Mouse (Mus musculus) limb, embryonic 11.5 days (tissue): ENCODE data around the gene Gpr158. TPM values are rescaled to one million over a fixed set of nuclear protein-coding genes. Genes with fewer than 3 reads are reported as not detected.
"Not testable (repeated sequence)": the region's sequence is repeated elsewhere in the genome, so short reads cannot be mapped to it uniquely, and the experiment has no call there.

Experiments used
- ATAC-seq: fragments of 200-750 bp; cut with Nextera tagmentation; 2 replicates; pipeline ENCODE4 v1.8.0; 2017; ENCODE audit warnings: low read depth; ENCODE audit not compliant: insufficient number of reproducible peaks, low FRiP score, low TSS enrichment
- DNase-seq: peaks from one replicate; pipeline ENCODE4 v3.0.0-alpha.2; 2015; ENCODE audit warnings: low spot score
- H3K27ac ChIP-seq: fragments of 300-500 bp; sonication (generic); replicated peaks from 2 replicates; pipeline ENCODE4 v1.5.1; 2014; ENCODE audit warnings: low read depth, mild to moderate bottlenecking, low read length
- H3K27me3 ChIP-seq: fragments of 300-500 bp; sonication (generic); 2 replicates; pipeline ENCODE4 v1.6.1; 2014; ENCODE audit warnings: mild to moderate bottlenecking, low read length, mixed read lengths; ENCODE audit not compliant: control insufficient read depth, insufficient read depth
- H3K36me3 ChIP-seq: fragments of 300-500 bp; sonication (generic); 2 replicates; pipeline ENCODE4 v1.6.1; 2014; ENCODE audit warnings: mild to moderate bottlenecking, low read length, moderate library complexity, mixed read lengths; ENCODE audit not compliant: control insufficient read depth, insufficient read depth
- H3K4me1 ChIP-seq: fragments of 300-500 bp; sonication (generic); 2 replicates; pipeline ENCODE4 v1.6.1; 2014; ENCODE audit warnings: low read length, mixed read lengths; ENCODE audit not compliant: control insufficient read depth, insufficient read depth
- H3K4me2 ChIP-seq: fragments of 300-500 bp; sonication (generic); 2 replicates; pipeline ENCODE4 v1.6.1; 2014; ENCODE audit warnings: low read depth, mild to moderate bottlenecking, moderate library complexity; ENCODE audit not compliant: severe bottlenecking
- H3K4me3 ChIP-seq: fragments of 300-500 bp; sonication (generic); 2 replicates; pipeline ENCODE4 v1.5.1; 2014; ENCODE audit warnings: low read depth, low read length
- H3K9ac ChIP-seq: fragments of 300-500 bp; sonication (generic); 2 replicates; pipeline ENCODE4 v1.6.1; 2014; ENCODE audit warnings: mild to moderate bottlenecking, low read length
- H3K9me3 ChIP-seq: fragments of 300-500 bp; sonication (generic); 2 replicates; pipeline ENCODE4 v1.6.1; 2016; ENCODE audit warnings: low read length; ENCODE audit not compliant: control insufficient read depth
- WGBS: fragments of 180-500 bp; shearing (Covaris S2); extraction: QIAGEN DNeasy Blood & Tissue Kit; methylation state at CpG from one replicate; pipeline ENCODE4 v1.1.7; 2014; 5-methylcytosine and 5-hydroxymethylcytosine counted together
- polyA plus RNA-seq: library from polyadenylated mRNA; unstranded; fragments of >200 nt; fragmentation: Nextera tagmentation; extraction: Ambion mirVana; gene quantifications from 2 replicates; pipeline ENCODE4 v1.2.1, GENCODE M21; 2014

The Gpr158 gene
- polyA plus RNA-seq, 1 experiment from 2014 or later = not detected

DNA sequence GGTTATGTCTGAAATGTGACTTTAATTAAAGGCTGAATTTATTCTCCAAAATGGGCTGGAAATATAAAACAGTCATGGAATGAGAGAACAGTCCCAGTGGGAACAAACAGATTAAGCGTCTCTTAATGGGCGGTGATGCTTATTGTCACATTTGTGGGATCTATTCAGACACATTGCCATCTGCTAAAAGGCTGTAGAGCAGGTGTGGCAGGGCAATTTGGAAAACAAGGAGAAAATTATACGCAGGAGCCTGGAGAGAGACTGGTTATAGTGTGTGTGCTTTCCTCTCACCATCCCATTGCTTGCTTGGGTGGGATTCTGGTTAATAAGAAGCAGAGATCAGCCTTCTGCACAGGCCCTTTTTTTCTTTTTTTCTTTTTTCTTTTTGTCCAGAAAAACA lies 32.3 kb downstream of the Gpr158 start:
- DNase-seq = no peak
- H3K4me1 ChIP-seq = no peaks in the 10 kb centered on the region
- no peak for ATAC-seq
- H3K9ac ChIP-seq = no peak overlapping the region
- H3K9me3 ChIP-seq = no peaks in the 10 kb centered on the region
- 43% methylated on average over 3 of the region's 3 CpGs for WGBS
- H3K36me3 ChIP-seq = no peaks in the 10 kb centered on the region
- H3K4me2 ChIP-seq = no peak overlapping the region
- no peaks in the 10 kb centered on the region for H3K27me3 ChIP-seq
- H3K4me3 ChIP-seq = no peak overlapping the region
- no peak overlapping the region for H3K27ac ChIP-seq

DNA sequence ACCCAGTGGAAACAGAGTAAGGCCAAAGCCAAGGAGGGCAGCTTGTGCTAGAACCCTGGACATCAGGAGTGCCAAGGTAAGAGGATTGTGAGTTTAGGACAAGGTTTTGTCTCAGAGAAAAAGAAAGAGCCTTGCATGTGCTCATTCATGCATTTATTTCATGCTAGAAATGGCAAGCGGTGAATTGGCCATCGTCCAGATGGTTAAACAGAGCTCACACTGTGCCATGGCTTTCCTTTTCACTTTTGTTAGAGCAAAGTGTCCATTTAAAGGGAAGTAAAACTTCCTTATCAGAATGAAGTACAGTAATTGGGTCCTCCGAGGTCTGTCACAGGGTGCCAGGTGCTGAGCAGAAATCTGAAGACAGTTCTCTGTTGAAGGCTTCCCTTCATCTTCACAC lies 38.3 kb downstream of the Gpr158 start:
- WGBS = 91% methylated on average over 3 of the region's 3 CpGs
- H3K9me3 ChIP-seq = no peaks in the 10 kb centered on the region

DNA sequence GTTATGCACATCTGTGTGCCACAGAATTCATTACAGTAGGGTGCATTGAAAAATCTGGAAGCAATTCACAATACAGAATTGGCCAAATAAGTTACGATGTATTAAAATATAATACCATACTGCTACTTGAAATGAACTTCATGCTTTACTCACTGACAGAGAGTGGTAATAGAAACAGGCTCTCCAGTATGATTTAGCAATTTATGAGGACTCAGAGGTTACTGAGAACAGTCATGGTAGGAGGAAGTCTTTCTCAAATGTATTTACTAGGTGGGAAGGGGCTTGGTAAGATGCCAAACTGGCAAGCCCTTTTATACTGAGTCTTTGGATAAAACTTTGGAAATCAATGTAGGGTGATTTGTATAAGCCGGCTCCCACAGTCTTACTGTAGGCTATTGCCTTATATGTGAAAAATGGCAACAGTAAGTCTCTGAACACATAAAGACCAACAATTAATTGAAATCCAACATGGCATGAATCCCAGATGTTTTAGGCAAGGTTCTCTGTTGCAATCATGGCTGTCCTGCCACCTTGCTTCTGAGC lies 40.2 kb downstream of the Gpr158 start:
- ATAC-seq (no peak), DNase-seq (no peak)
- WGBS = 94% methylated on average over 2 of the region's 2 CpGs
- H3K9ac ChIP-seq = no peak overlapping the region
- no peaks in the 10 kb centered on the region for H3K36me3 ChIP-seq
- no peak overlapping the region for H3K27ac ChIP-seq
- no peak overlapping the region for H3K4me2 ChIP-seq
- H3K9me3 ChIP-seq = no peaks in the 10 kb centered on the region
- H3K27me3 ChIP-seq = no peaks in the 10 kb centered on the region
- no peaks in the 10 kb centered on the region for H3K4me1 ChIP-seq
- no peak overlapping the region for H3K4me3 ChIP-seq

More for the DNA sequence above, 38.3 kb downstream of the Gpr158 start:
- H3K36me3 ChIP-seq = no peaks in the 10 kb centered on the region
- no peak overlapping the region for H3K27ac ChIP-seq
- DNase-seq (no peak), ATAC-seq (no peak)
- H3K4me2 ChIP-seq = no peak overlapping the region
- no peaks in the 10 kb centered on the region for H3K4me1 ChIP-seq
- H3K9ac ChIP-seq = no peak overlapping the region
- H3K4me3 ChIP-seq = no peak overlapping the region
- H3K27me3 ChIP-seq = no peaks in the 10 kb centered on the region

DNA sequence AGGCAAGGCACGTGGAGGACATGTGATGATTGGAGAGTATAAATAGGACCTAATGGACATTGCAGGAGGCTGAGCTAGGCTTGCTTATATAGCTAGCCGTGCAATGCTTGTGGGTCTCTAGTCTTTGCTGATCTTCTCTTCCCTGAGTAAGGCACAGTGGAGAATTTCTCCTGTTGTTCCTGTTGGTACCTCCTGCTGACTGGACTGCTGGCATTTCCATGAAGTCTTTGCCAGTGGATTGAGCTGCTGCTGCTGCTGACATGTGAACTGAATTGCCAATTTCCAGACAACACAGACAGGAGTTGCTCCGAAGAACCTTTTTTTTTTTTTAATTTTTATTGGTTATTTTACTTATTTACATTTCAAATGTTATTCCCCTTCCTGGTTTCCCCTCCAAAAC lies 41.5 kb downstream of the Gpr158 start:
- Histone ChIP-seq H3K4me2 (no peak overlapping the region), H3K9ac (no peak overlapping the region), H3K36me3 (no peaks in the 10 kb centered on the region), H3K9me3 (no peaks in the 10 kb centered on the region), H3K4me1 (no peaks in the 10 kb centered on the region), H3K27me3 (no peaks in the 10 kb centered on the region), H3K4me3 (no peak overlapping the region), H3K27ac (no peak overlapping the region)
- no peak for DNase-seq
- WGBS = 84% methylated on average over 3 of the region's 3 CpGs
- no peak for ATAC-seq

DNA sequence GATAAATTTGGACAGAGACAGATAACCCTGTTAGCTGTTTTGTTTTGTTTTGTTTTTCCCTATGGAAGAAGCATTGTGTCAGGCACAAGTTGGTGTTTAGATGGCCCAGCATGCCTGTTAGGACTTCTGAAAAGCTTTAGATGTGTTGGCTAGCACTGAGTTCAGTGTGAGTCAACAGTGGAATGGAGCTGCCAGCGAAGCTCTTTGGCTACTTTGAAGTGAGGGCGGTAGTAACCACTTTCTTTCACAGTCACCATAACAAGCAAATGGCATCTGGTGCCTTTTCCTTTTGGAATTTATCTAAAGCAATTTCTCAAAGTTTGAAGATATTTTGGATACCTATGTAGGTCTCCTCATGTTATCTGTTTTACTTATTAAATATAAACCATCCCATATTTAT lies 62.9 kb downstream of the Gpr158 start:
- DNase-seq = no peak
- H3K4me3 ChIP-seq = no peak overlapping the region
- H3K4me1 ChIP-seq = no peaks in the 10 kb centered on the region
- no peaks in the 10 kb centered on the region for H3K27me3 ChIP-seq
- no peak overlapping the region for H3K9ac ChIP-seq
- H3K4me2 ChIP-seq = no peak overlapping the region
- H3K9me3 ChIP-seq = no peaks in the 10 kb centered on the region
- ATAC-seq = no peak
- no peaks in the 10 kb centered on the region for H3K36me3 ChIP-seq
- 70% methylated on average over 2 of the region's 2 CpGs for WGBS
- H3K27ac ChIP-seq = no peak overlapping the region

DNA sequence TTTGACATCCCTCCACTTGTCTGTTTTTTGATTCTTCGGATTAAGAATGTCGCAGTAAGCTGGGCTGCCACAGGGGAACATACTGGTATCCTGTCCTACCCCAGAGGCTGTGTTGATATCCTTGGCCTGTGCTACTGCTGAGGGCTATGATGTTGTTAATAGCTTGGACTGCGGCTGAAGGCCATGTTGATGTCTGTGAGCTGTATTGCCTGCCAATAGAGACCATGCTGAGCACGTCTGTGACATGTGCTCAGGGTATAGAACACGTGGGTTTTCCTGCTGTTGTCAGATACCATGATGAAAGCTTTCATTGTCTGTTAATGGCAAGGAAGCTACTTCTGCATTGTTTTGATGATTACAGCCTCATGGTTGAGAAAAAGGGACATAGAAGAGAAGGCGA lies 63.8 kb downstream of the Gpr158 start:
- H3K27me3 ChIP-seq = no peaks in the 10 kb centered on the region
- H3K9ac ChIP-seq = no peak overlapping the region
- WGBS = 87% methylated on average over 6 of the region's 6 CpGs
- no peaks in the 10 kb centered on the region for H3K9me3 ChIP-seq
- no peak overlapping the region for H3K4me2 ChIP-seq
- no peaks in the 10 kb centered on the region for H3K4me1 ChIP-seq
- DNase-seq = no peak
- no peak overlapping the region for H3K27ac ChIP-seq
- no peak for ATAC-seq
- no peaks in the 10 kb centered on the region for H3K36me3 ChIP-seq
- no peak overlapping the region for H3K4me3 ChIP-seq

DNA sequence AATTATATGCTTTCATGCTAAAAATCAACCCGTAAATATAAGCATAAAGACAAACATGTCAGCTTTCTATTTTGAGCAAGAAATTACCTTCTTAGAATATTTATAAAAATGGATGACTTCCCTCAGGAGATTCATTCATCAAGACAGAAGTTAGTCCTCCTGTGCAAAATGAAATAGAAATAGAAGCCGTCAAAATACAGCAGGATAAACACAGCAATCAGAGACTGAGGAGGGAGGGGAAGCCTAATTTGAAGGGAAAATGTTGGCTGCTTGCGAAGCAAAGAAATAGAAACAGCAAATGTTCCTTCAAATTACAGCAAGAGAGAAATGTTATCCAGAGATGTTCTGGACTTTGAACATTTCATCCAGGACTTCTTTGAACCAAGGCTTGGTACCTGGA lies 72.3 kb downstream of the Gpr158 start:
- Histone ChIP-seq H3K4me3 (no peak overlapping the region), H3K9me3 (no peaks in the 10 kb centered on the region), H3K36me3 (no peaks in the 10 kb centered on the region), H3K27ac (no peak overlapping the region), H3K4me1 (no peaks in the 10 kb centered on the region), H3K4me2 (no peak overlapping the region), H3K27me3 (no peaks in the 10 kb centered on the region), H3K9ac (no peak overlapping the region)
- DNase-seq (no peak), ATAC-seq (no peak)
- 90% methylated on average over 3 of the region's 3 CpGs for WGBS

DNA sequence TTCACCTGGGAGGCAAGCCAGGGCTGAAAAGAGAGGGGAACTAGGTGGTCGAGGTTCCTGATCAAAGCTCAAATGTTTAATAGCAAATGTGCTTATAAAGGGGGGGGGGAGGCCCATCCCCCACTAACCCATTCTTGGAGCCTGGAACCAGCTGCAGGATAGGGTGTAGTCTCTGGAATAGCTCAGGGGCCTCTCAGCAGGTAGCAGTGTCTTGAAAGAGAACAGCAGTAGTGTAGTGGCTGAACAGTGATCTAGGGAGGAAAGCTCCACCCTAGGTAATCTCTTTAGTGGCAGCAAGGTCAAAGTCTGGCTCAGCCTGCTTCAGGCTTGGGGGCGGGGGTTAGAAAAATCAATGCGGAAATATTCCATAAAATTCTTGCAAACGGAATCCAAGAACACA lies 93.3 kb downstream of the Gpr158 start:
- H3K9ac ChIP-seq, H3K36me3 ChIP-seq, H3K27ac ChIP-seq, H3K4me1 ChIP-seq, H3K27me3 ChIP-seq, H3K4me3 ChIP-seq, H3K4me2 ChIP-seq, ATAC-seq, H3K9me3 ChIP-seq, DNase-seq: not testable (repeated sequence)
- WGBS = 87% methylated on average over 4 of the region's 4 CpGs

DNA sequence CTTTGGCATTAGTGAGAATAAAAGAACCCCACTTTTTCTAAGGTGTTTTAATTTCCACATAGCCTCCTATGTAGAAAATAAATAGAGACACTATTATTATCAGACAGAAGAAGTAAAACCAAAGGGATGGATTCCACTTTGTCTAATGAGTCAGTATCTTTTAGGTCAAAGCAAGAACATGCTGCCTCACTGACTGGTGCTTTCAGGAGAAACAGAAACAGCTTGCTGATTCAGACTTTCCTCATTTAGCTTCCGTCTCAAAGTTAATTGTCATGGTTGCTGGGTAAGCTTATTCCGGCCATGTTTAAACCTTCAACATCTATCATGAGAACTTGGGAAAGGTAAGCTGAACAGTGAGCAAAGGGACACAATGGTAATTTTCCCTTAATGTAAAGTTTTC lies 107.6 kb downstream of the Gpr158 start:
- Histone ChIP-seq H3K4me1 (no peaks in the 10 kb centered on the region), H3K9ac (no peak overlapping the region), H3K4me2 (no peak overlapping the region), H3K36me3 (no peaks in the 10 kb centered on the region), H3K4me3 (no peak overlapping the region), H3K27ac (no peak overlapping the region), H3K27me3 (no peaks in the 10 kb centered on the region), H3K9me3 (no peaks in the 10 kb centered on the region)
- no peak for DNase-seq
- no peak for ATAC-seq
- 86% methylated on average over 2 of the region's 2 CpGs for WGBS
